Mouse (Mus musculus) neural tube, embryonic 13.5 days (tissue): ENCODE results near the gene Sfmbt2. TPM values are rescaled to one million over a fixed set of nuclear protein-coding genes. Genes with fewer than 3 reads are reported as not detected.

Source experiments
- ATAC-seq: fragments of 200-750 bp; cut with Nextera tagmentation; 2 replicates; pipeline ENCODE4 v1.8.0; 2017; ENCODE audit warnings: low read depth, mild to moderate bottlenecking, moderate TSS enrichment, moderate library complexity
- H3K27ac ChIP-seq: fragments of 300-500 bp; sonication (generic); replicated peaks from 2 replicates; pipeline ENCODE4 v1.5.1; 2015; ENCODE audit warnings: moderate library complexity, mild to moderate bottlenecking, inconsistent platforms
- H3K27me3 ChIP-seq: fragments of 300-500 bp; sonication (generic); 2 replicates; pipeline ENCODE4 v1.6.1; 2015; ENCODE audit warnings: mild to moderate bottlenecking, inconsistent platforms
- H3K36me3 ChIP-seq: fragments of 300-500 bp; sonication (generic); 2 replicates; pipeline ENCODE4 v1.6.1; 2015; ENCODE audit warnings: mild to moderate bottlenecking, inconsistent platforms
- H3K4me1 ChIP-seq: fragments of 300-500 bp; sonication (generic); replicated peaks from 2 replicates; pipeline ENCODE4 v1.6.1; 2015; ENCODE audit warnings: inconsistent platforms
- H3K4me2 ChIP-seq: fragments of 300-500 bp; sonication (generic); 2 replicates; pipeline ENCODE4 v1.6.1; 2015; ENCODE audit warnings: inconsistent platforms, mild to moderate bottlenecking, moderate library complexity
- H3K4me3 ChIP-seq: fragments of 300-500 bp; sonication (generic); 2 replicates; pipeline ENCODE4 v1.5.1; 2015; ENCODE audit warnings: mild to moderate bottlenecking, inconsistent platforms
- H3K9ac ChIP-seq: fragments of 300-500 bp; sonication (generic); 2 replicates; pipeline ENCODE4 v1.6.1; 2015; ENCODE audit warnings: moderate library complexity, mild to moderate bottlenecking, inconsistent platforms
- H3K9me3 ChIP-seq: fragments of 300-500 bp; sonication (generic); 2 replicates; pipeline ENCODE4 v1.6.1; 2016; ENCODE audit warnings: inconsistent platforms
- WGBS: fragments of 180-500 bp; shearing (Covaris S2); methylation state at CpG from one replicate; pipeline ENCODE4 v1.1.7; 2015; 5-methylcytosine and 5-hydroxymethylcytosine counted together
- microRNA counts: library from miRNA; unstranded; fragments of <30 nt; microRNA quantifications from one replicate; lab custom pipeline; 2016
- microRNA-seq: library from miRNA; unstranded; fragments of <30 nt; microRNA quantifications from one replicate; pipeline ENCODE4, GENCODE M21; 2016
- polyA plus RNA-seq: library from polyadenylated mRNA; unstranded; fragments of >200 nt; fragmentation: Nextera tagmentation; extraction: Ambion mirVana; gene quantifications from 2 replicates; pipeline ENCODE4 v1.2.1, GENCODE M21; 2015

Sfmbt2 gene
- polyA plus RNA-seq, 1 experiment from 2014 or later = 3.3 TPM

GRCm38 (mm10) chr2:10575962-10576740 lies 205.8 kb downstream of the Sfmbt2 start:
- Histone ChIP-seq H3K27ac (no peak overlapping the region), H3K27me3 (no peaks in the 10 kb centered on the region), H3K36me3 (no peaks in the 10 kb centered on the region), H3K4me3 (no peak overlapping the region), H3K4me1 (no peaks in the 10 kb centered on the region), H3K9me3 (no peaks in the 10 kb centered on the region), H3K9ac (no peak overlapping the region), H3K4me2 (no peak overlapping the region)
- no peak for ATAC-seq
- 90% methylated on average over 3 of the region's 3 CpGs for WGBS

GRCm38 (mm10) chr2:10582673-10583072 lies 212.4 kb downstream of the Sfmbt2 start:
- WGBS = 76% methylated on average over 4 of the region's 4 CpGs
- Histone ChIP-seq H3K36me3 (no peaks in the 10 kb centered on the region), H3K4me1 (no peaks in the 10 kb centered on the region), H3K4me3 (no peak overlapping the region), H3K9me3 (no peaks in the 10 kb centered on the region), H3K4me2 (no peak overlapping the region), H3K27me3 (no peaks in the 10 kb centered on the region), H3K27ac (no peak overlapping the region), H3K9ac (no peak overlapping the region)
- ATAC-seq = no peak

DNA sequence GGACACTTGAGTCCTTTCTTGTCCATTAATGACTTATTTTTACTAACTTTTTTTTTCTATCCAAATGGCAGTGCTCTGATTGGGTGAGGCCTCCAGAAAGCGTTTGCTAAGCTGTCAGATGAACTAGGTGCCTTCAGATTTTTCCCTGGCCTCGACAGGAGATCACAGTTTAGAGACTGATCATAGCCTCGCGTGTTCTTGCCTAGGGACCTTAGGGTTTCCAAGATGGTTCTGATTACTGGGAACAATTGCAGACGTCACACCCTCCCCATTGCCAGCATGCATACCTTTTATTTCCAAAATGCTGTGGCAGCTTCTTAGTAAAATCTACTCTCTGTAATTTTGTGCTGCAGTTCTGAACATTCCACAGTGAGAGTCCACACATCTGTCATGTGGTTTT lies 212.8 kb downstream of the Sfmbt2 start:
- WGBS = 83% methylated on average over 5 of the region's 5 CpGs
- ATAC-seq = no peak
- no peak overlapping the region for H3K9ac ChIP-seq
- H3K4me2 ChIP-seq = no peak overlapping the region
- no peaks in the 10 kb centered on the region for H3K4me1 ChIP-seq
- no peaks in the 10 kb centered on the region for H3K36me3 ChIP-seq
- no peaks in the 10 kb centered on the region for H3K9me3 ChIP-seq
- H3K4me3 ChIP-seq = no peak overlapping the region
- H3K27me3 ChIP-seq = no peaks in the 10 kb centered on the region
- H3K27ac ChIP-seq = no peak overlapping the region

GRCm38 (mm10) chr2:10591310-10591709 lies 221.0 kb downstream of the Sfmbt2 start:
- H3K36me3 ChIP-seq = no peaks in the 10 kb centered on the region
- no peaks in the 10 kb centered on the region for H3K4me1 ChIP-seq
- no peak overlapping the region for H3K4me2 ChIP-seq
- no peaks in the 10 kb centered on the region for H3K27me3 ChIP-seq
- 83% methylated on average over 5 of the region's 5 CpGs for WGBS
- no peak overlapping the region for H3K27ac ChIP-seq
- H3K9me3 ChIP-seq = no peaks in the 10 kb centered on the region
- no peak overlapping the region for H3K4me3 ChIP-seq
- H3K9ac ChIP-seq = no peak overlapping the region
- ATAC-seq = no peak

DNA sequence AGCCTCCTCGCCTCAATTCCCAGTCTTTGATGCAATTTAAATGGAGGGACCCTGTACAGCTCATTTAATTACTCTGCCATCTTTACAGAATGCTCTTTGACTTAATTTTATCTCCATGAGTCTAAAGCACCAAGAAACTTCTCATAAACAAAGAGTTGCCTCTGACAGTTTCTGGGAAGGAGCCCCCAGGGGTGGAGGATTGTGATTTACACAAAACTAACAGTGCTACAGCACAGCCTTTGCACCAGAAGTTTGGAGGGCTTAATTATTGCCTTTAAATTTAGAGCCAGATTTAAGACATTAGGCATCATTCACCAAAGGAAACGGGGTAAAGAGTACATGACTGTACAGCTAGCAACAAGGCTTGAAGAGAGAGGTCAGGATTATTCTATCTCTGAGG lies 245.2 kb downstream of the Sfmbt2 start:
- Histone ChIP-seq H3K9ac (no peak overlapping the region), H3K9me3 (no peaks in the 10 kb centered on the region), H3K4me3 (no peak overlapping the region), H3K4me1 (no peaks in the 10 kb centered on the region), H3K36me3 (no peaks in the 10 kb centered on the region), H3K27me3 (no peaks in the 10 kb centered on the region), H3K27ac (no peak overlapping the region), H3K4me2 (no peak overlapping the region)
- no peak for ATAC-seq
- WGBS = 65% methylated on average over 2 of the region's 2 CpGs

MicroRNAs encoded within 50 kb of the gene (microRNA counts, 519-probe panel; counts per million panel counts)
- not detected for microRNA mmu-miR-297a+mmu-miR-466f+mmu-miR-669b (lab: Ali Mortazavi, UCI)
- microRNA mmu-miR-297b-3p (lab: Ali Mortazavi, UCI) = not detected
- microRNA mmu-miR-297b-5p (lab: Ali Mortazavi, UCI) = not detected
- microRNA mmu-miR-297c (lab: Ali Mortazavi, UCI) = 2,126 counts per million, percentile 16 among the panel's probes with 10 or more counts
- 3,808 counts per million, percentile 59 among the panel's probes with 10 or more counts for microRNA mmu-miR-466a-3p+mmu-miR-466b-3-3p (lab: Ali Mortazavi, UCI)
- not detected for microRNA mmu-miR-466a-5p+mmu-miR-466e-5p (lab: Ali Mortazavi, UCI)
- not detected for microRNA mmu-miR-466c-5p (lab: Ali Mortazavi, UCI)
- 2,226 counts per million, percentile 17 among the panel's probes with 10 or more counts for microRNA mmu-miR-466d-3p (lab: Ali Mortazavi, UCI)
- not detected for microRNA mmu-miR-466d-5p (lab: Ali Mortazavi, UCI)
- microRNA mmu-miR-466f-5p (lab: Ali Mortazavi, UCI) = not detected
- microRNA mmu-miR-466g (lab: Ali Mortazavi, UCI) = 3,197 counts per million, percentile 38 among the panel's probes with 10 or more counts
- not detected for microRNA mmu-miR-466h (lab: Ali Mortazavi, UCI)
- microRNA mmu-miR-466l (lab: Ali Mortazavi, UCI) = 1,674 counts per million, percentile 10 among the panel's probes with 10 or more counts
- microRNA mmu-miR-467a (lab: Ali Mortazavi, UCI) = 2,519 counts per million, percentile 25 among the panel's probes with 10 or more counts
- microRNA mmu-miR-467b (lab: Ali Mortazavi, UCI) = not detected
- 2,126 counts per million, percentile 16 among the panel's probes with 10 or more counts for microRNA mmu-miR-467c (lab: Ali Mortazavi, UCI)
- microRNA mmu-miR-467d (lab: Ali Mortazavi, UCI) = not detected
- 2,711 counts per million, percentile 29 among the panel's probes with 10 or more counts for microRNA mmu-miR-467e (lab: Ali Mortazavi, UCI)
- microRNA mmu-miR-669a (lab: Ali Mortazavi, UCI) = 3,347 counts per million, percentile 44 among the panel's probes with 10 or more counts
- not detected for microRNA mmu-miR-669e (lab: Ali Mortazavi, UCI)
- microRNA mmu-miR-669f (lab: Ali Mortazavi, UCI) = 4,335 counts per million, percentile 73 among the panel's probes with 10 or more counts
- not detected for microRNA mmu-miR-669g (lab: Ali Mortazavi, UCI)
- not detected for microRNA mmu-miR-669h-5p (lab: Ali Mortazavi, UCI)
- not detected for microRNA mmu-miR-669i (lab: Ali Mortazavi, UCI)
- 1,498 counts per million, percentile 6 among the panel's probes with 10 or more counts for microRNA mmu-miR-669j (lab: Ali Mortazavi, UCI)
- not detected for microRNA mmu-miR-669m (lab: Ali Mortazavi, UCI)
- microRNA mmu-miR-669o (lab: Ali Mortazavi, UCI) = 2,427 counts per million, percentile 22 among the panel's probes with 10 or more counts

Small RNA genes lying within 50 kb of the gene (microRNA-seq; reads per million reads assigned to microRNA genes)
- gene Gm22051 (not detected), gene Gm22072 (not detected), gene Gm22091 (not detected), gene Gm22166 (not detected), gene Gm22239 (0.59 reads per million), gene Gm22626 (not detected), gene Gm22635 (not detected), gene Gm22677 (not detected), gene Gm22678 (not detected), gene Gm22775 (not detected), gene Gm22925 (0.89 reads per million), gene Gm23108 (not detected), gene Gm23288 (not detected), gene Gm23542 (not detected), gene Gm23569 (not detected), gene Gm23571 (not detected), gene Gm23578 (not detected), gene Gm23651 (not detected), gene Gm23988 (not detected), gene Gm24028 (not detected), gene Gm24167 (not detected), gene Gm24315 (not detected), gene Gm24342 (not detected), gene Gm24488 (not detected), gene Gm24640 (not detected), gene Gm24673 (not detected), gene Gm24761 (not detected), gene Gm24806 (not detected), gene Gm25022 (not detected), gene Gm25158 (not detected), gene Gm25263 (0.59 reads per million), gene Gm25285 (not detected), gene Gm25316 (not detected), gene Gm25451 (not detected), gene Gm25673 (not detected), gene Gm25680 (not detected), gene Gm25701 (not detected), gene Gm25753 (not detected), gene Gm25943 (not detected), gene Gm26060 (not detected), gene Gm26073 (not detected), gene Gm26092 (not detected), gene Gm26156 (not detected), gene Gm26229 (not detected), gene Gm26398 (not detected), gene Gm26426 (not detected), gene Gm26431 (not detected), gene Gm26491 (not detected), gene Mir297a-2 (3.7 reads per million, percentile 15 among the genes with 10 or more reads in this experiment), gene Mir297a-3 (not detected), gene Mir297a-4 (not detected), gene Mir297b (0.74 reads per million), gene Mir297c (not detected), gene Mir466 (not detected), gene Mir466b-1 (not detected), gene Mir466b-2 (not detected), gene Mir466b-3 (not detected), gene Mir466b-4 (not detected), gene Mir466b-5 (not detected), gene Mir466b-6 (not detected), gene Mir466b-7 (not detected), gene Mir466b-8 (not detected), gene Mir466c-1 (not detected), gene Mir466c-2 (not detected), gene Mir466d (not detected), gene Mir466e (not detected), gene Mir466f-1 (not detected), gene Mir466f-2 (not detected), gene Mir466f-3 (not detected), gene Mir466g (not detected), gene Mir466h (0.44 reads per million), gene Mir466l (not detected), gene Mir466m (not detected), gene Mir466n (13.0 reads per million, percentile 30 among the genes with 10 or more reads in this experiment), gene Mir466o (not detected), gene Mir466p (not detected), gene Mir467a-1 (not detected), gene Mir467a-10 (not detected), gene Mir467a-2 (not detected), gene Mir467a-3 (not detected), gene Mir467a-4 (not detected), gene Mir467a-5 (not detected), gene Mir467a-6 (not detected), gene Mir467a-7 (not detected), gene Mir467a-8 (not detected), gene Mir467a-9 (not detected), gene Mir467b (0.44 reads per million), gene Mir467c (1,074 reads per million, percentile 81 among the genes with 10 or more reads in this experiment), gene Mir467d (909 reads per million, percentile 80 among the genes with 10 or more reads in this experiment), gene Mir467e (807 reads per million, percentile 79 among the genes with 10 or more reads in this experiment), gene Mir669a-1 (not detected), gene Mir669a-10 (not detected), gene Mir669a-11 (not detected), gene Mir669a-12 (not detected), gene Mir669a-2 (not detected), gene Mir669a-3 (not detected), gene Mir669a-4 (not detected), gene Mir669a-5 (not detected), gene Mir669a-6 (not detected), gene Mir669a-7 (not detected), gene Mir669a-8 (not detected), gene Mir669a-9 (not detected), gene Mir669b (not detected), gene Mir669c (89.4 reads per million, percentile 53 among the genes with 10 or more reads in this experiment), gene Mir669d (not detected), gene Mir669d-2 (not detected), gene Mir669e (15.4 reads per million, percentile 32 among the genes with 10 or more reads in this experiment), gene Mir669f (not detected), gene Mir669g (not detected), gene Mir669h (5.9 reads per million, percentile 21 among the genes with 10 or more reads in this experiment), gene Mir669i (not detected), gene Mir669j (not detected), gene Mir669k (not detected), gene Mir669l (184 reads per million, percentile 63 among the genes with 10 or more reads in this experiment), gene Mir669m-1 (not detected), gene Mir669m-2 (not detected), gene Mir669o (304 reads per million, percentile 70 among the genes with 10 or more reads in this experiment), gene Mir669p-1 (not detected), gene Mir669p-2 (not detected)

Other genes with a start within 250 kb of the Sfmbt2 start
- 2.0 and 2.2 TPM in 2 replicates for gene Itih2, start 239.1 kb upstream of the Sfmbt2 start, polyA plus RNA-seq
- gene Itih5, start 216.9 kb upstream of the Sfmbt2 start, polyA plus RNA-seq = 8.4 and 8.9 TPM in 2 replicates